14 mouse cellular contexts compared by ENCODE assay signal in the genomic region with DNA sequence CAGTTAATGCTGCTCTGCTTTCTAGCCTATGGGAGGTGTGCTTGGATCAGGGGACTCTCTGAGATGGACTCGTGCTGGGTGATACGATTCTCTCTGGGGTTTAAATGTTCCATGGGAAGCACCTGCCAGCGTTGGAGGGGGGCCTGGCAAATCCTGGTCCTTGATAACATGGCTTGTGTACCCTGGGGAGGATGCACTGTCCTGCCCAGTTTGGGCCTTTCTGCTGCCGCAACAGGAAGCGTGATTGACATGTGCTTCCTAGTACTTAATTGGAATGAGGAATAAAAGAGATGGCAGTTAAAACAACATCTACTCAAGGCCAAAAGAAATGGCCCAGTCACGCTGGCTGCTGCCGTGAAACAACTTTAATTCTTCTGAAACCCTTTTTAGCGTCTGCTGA.
A peak's percentile ranks its signal among the peaks of the same experiment; 100 is the strongest.
DNase-seq lines count a peak whose midpoint lies in the region; ATAC-seq and TF ChIP-seq lines count a peak whose summit lies in the region.
"Had no signal": no experiment of that assay in that cellular context is flagged by ENCODE, and none has a peak within 500 bp of the region (broad histone marks: within the 10 kb centered on the region; RNA-seq: fewer than 3 reads in every experiment).

No protein-coding gene starts in this region.

- TF ChIP-seq EP300 in stomach, postnatal 0 days (optimal IDR thresholded peaks at IDR 0.05) = no peak

- H3K27ac ChIP-seq in forebrain, embryonic 13.5 days = no peak overlapping the region
- no peak overlapping the region for H3K27ac ChIP-seq in forebrain, embryonic 16.5 days (ENCODE audit: low read length)
- H3K27ac ChIP-seq in kidney, embryonic 15.5 days = peak overlapping the region; percentile 82
- peak overlapping the region; percentile 44; the same call in 1 of the 2 replicates for H3K27ac ChIP-seq in stomach, embryonic 14.5 days (ENCODE audit: low read length)
- no peak overlapping the region for H3K27ac ChIP-seq in stomach, postnatal 0 days (replicated peaks)
- peak overlapping the region; percentile 19; the same call in 1 of the 2 replicates for H3K27ac ChIP-seq in stomach, embryonic 16.5 days (ENCODE audit: low read length)
- H3K27ac ChIP-seq: liver, embryonic 13.5 days had no signal

- H3K9me3 ChIP-seq in forebrain, embryonic 13.5 days (replicated peaks) = no peaks in the 10 kb centered on the region
- no peaks in the 10 kb centered on the region for H3K9me3 ChIP-seq in forebrain, embryonic 16.5 days (ENCODE audit: control insufficient read depth, low read length)
- H3K9me3 ChIP-seq in kidney, embryonic 15.5 days (replicated peaks) = no peaks in the 10 kb centered on the region
- no peaks in the 10 kb centered on the region for H3K9me3 ChIP-seq in stomach, embryonic 14.5 days (ENCODE audit: control insufficient read depth, low read depth, low read length)
- no peaks in the 10 kb centered on the region for H3K9me3 ChIP-seq in stomach, postnatal 0 days (ENCODE audit: control insufficient read depth, low read length)
- H3K9me3 ChIP-seq in stomach, embryonic 16.5 days (replicated peaks; ENCODE audit: control insufficient read depth, low read length) = no peaks in the 10 kb centered on the region
- H3K9me3 ChIP-seq: embryonic facial prominence, embryonic 12.5 days; liver, embryonic 13.5 days had no signal

- H3K36me3 ChIP-seq in forebrain, embryonic 13.5 days (ENCODE audit: poor library complexity, severe bottlenecking) = 0 out of 2 replicates have a peak, but pooled peaks cover 5% of the 10 kb centered on the region
- H3K36me3 ChIP-seq in forebrain, embryonic 16.5 days (ENCODE audit: control insufficient read depth, insufficient read depth) = no peaks in the 10 kb centered on the region
- H3K36me3 ChIP-seq in kidney, embryonic 15.5 days = peaks cover 16% of the 10 kb centered on the region
- H3K36me3 ChIP-seq in stomach, embryonic 14.5 days (ENCODE audit: control insufficient read depth, insufficient read depth, low read length) = no peaks in the 10 kb centered on the region
- H3K36me3 ChIP-seq in stomach, postnatal 0 days (ENCODE audit: control insufficient read depth, insufficient read depth, low read length) = no peaks in the 10 kb centered on the region
- no peaks in the 10 kb centered on the region for H3K36me3 ChIP-seq in stomach, embryonic 16.5 days (ENCODE audit: control insufficient read depth, insufficient read depth, low read length)
- H3K36me3 ChIP-seq: liver, embryonic 13.5 days had no signal

- peaks cover 46% of the 10 kb centered on the region for H3K4me1 ChIP-seq in forebrain, embryonic 13.5 days
- peaks cover 12% of the 10 kb centered on the region; the same call in 1 of the 2 replicates for H3K4me1 ChIP-seq in forebrain, embryonic 16.5 days (replicated peaks; ENCODE audit: control insufficient read depth, insufficient read depth, low read length)
- peaks cover 72% of the 10 kb centered on the region for H3K4me1 ChIP-seq in kidney, embryonic 15.5 days
- H3K4me1 ChIP-seq in stomach, embryonic 14.5 days (ENCODE audit: control insufficient read depth, insufficient read depth, low read length) = peaks cover 45% of the 10 kb centered on the region
- peaks cover 5% of the 10 kb centered on the region; the same call in 1 of the 2 replicates for H3K4me1 ChIP-seq in stomach, postnatal 0 days (replicated peaks; ENCODE audit: control insufficient read depth, insufficient read depth)
- H3K4me1 ChIP-seq in stomach, embryonic 16.5 days (ENCODE audit: control insufficient read depth, insufficient read depth, low read length) = peaks cover 32% of the 10 kb centered on the region

- no peak overlapping the region for H3K4me3 ChIP-seq in forebrain, embryonic 13.5 days
- no peak overlapping the region for H3K4me3 ChIP-seq in forebrain, embryonic 16.5 days (replicated peaks; ENCODE audit: low read length)
- H3K4me3 ChIP-seq in kidney, embryonic 15.5 days (replicated peaks) = no peak overlapping the region
- H3K4me3 ChIP-seq in stomach, embryonic 14.5 days (ENCODE audit: low read depth, low read length) = no peak overlapping the region
- H3K4me3 ChIP-seq in stomach, postnatal 0 days (ENCODE audit: low read depth, low read length) = no peak overlapping the region
- no peak overlapping the region for H3K4me3 ChIP-seq in stomach, embryonic 16.5 days (replicated peaks; ENCODE audit: low read length)
- H3K4me3 ChIP-seq: embryonic facial prominence, embryonic 12.5 days; liver, embryonic 13.5 days had no signal

- ATAC-seq in forebrain, embryonic 13.5 days = 0 out of 2 replicates have a peak, but pooled peaks have one; percentile 20
- ATAC-seq in forebrain, embryonic 16.5 days = no peak
- ATAC-seq in kidney, embryonic 15.5 days (replicated peaks; ENCODE audit: low FRiP score) = no peak
- ATAC-seq in stomach, embryonic 14.5 days (ENCODE audit: insufficient number of reproducible peaks, insufficient read depth, low FRiP score, low read depth) = no peak
- no peak for ATAC-seq in stomach, postnatal 0 days (ENCODE audit: low FRiP score, low TSS enrichment)
- no peak for ATAC-seq in stomach, embryonic 16.5 days (ENCODE audit: insufficient read depth, low FRiP score)

- H3K9ac ChIP-seq in forebrain, embryonic 13.5 days = no peak overlapping the region
- H3K9ac ChIP-seq in forebrain, embryonic 16.5 days (replicated peaks; ENCODE audit: low read depth, low read length) = no peak overlapping the region
- H3K9ac ChIP-seq in kidney, embryonic 15.5 days = no peak overlapping the region
- no peak overlapping the region for H3K9ac ChIP-seq in stomach, embryonic 14.5 days (replicated peaks; ENCODE audit: low read depth, low read length)
- H3K9ac ChIP-seq in stomach, postnatal 0 days (ENCODE audit: low read length) = no peak overlapping the region
- no peak overlapping the region for H3K9ac ChIP-seq in stomach, embryonic 16.5 days (ENCODE audit: low read length)
- H3K9ac ChIP-seq: embryonic facial prominence, embryonic 12.5 days; forebrain, postnatal 0 days; liver, embryonic 13.5 days had no signal

- no peak for TF ChIP-seq CTCF in stomach, postnatal 0 days (IDR thresholded peaks at IDR 0.05; ENCODE audit: low read depth)

- no peaks in the 10 kb centered on the region for H3K27me3 ChIP-seq in forebrain, embryonic 13.5 days
- H3K27me3 ChIP-seq in forebrain, embryonic 16.5 days (replicated peaks; ENCODE audit: control insufficient read depth, insufficient read depth, low read length) = no peaks in the 10 kb centered on the region
- no peaks in the 10 kb centered on the region for H3K27me3 ChIP-seq in kidney, embryonic 15.5 days
- no peaks in the 10 kb centered on the region for H3K27me3 ChIP-seq in stomach, embryonic 14.5 days (ENCODE audit: control insufficient read depth, insufficient read depth, low read length)
- H3K27me3 ChIP-seq in stomach, postnatal 0 days (ENCODE audit: control insufficient read depth, insufficient read depth, low read length) = no peaks in the 10 kb centered on the region
- no peaks in the 10 kb centered on the region for H3K27me3 ChIP-seq in stomach, embryonic 16.5 days (ENCODE audit: control insufficient read depth, insufficient read depth, low read length)
- H3K27me3 ChIP-seq: embryonic facial prominence, embryonic 12.5 days; liver, embryonic 13.5 days had no signal

- DNase-seq in kidney, postnatal 25 days = no peak
- no peak for DNase-seq in stomach, postnatal 0 days (ENCODE audit: low spot score)
- DNase-seq in right cerebral cortex, adult 2 months (ENCODE audit: low spot score in 2 of 2) = no peak
- DNase-seq: cerebellum, adult 18-20 months; forebrain, postnatal 0 days; layer of hippocampus, postnatal 36 days; liver, embryonic 13.5 days; thymus, postnatal 25 days had no signal

- no peak overlapping the region for H3K4me2 ChIP-seq in forebrain, embryonic 13.5 days
- no peak overlapping the region for H3K4me2 ChIP-seq in forebrain, embryonic 16.5 days (ENCODE audit: low read length)
- H3K4me2 ChIP-seq in kidney, embryonic 15.5 days = no peak overlapping the region
- no peak overlapping the region for H3K4me2 ChIP-seq in stomach, embryonic 14.5 days (replicated peaks; ENCODE audit: low read depth, low read length)
- no peak overlapping the region for H3K4me2 ChIP-seq in stomach, postnatal 0 days (replicated peaks; ENCODE audit: low read depth)
- H3K4me2 ChIP-seq in stomach, embryonic 16.5 days (ENCODE audit: low read depth, low read length) = no peak overlapping the region
- H3K4me2 ChIP-seq: embryonic facial prominence, embryonic 12.5 days; liver, embryonic 13.5 days had no signal

- 13% methylated on average over 8 of the region's 8 CpGs for WGBS in forebrain, embryonic 13.5 days
- 16% methylated on average over 8 of the region's 8 CpGs for WGBS in forebrain, embryonic 16.5 days
- 42% methylated on average over 8 of the region's 8 CpGs for WGBS in kidney, embryonic 15.5 days
- WGBS in stomach, embryonic 14.5 days = 58% methylated on average over 8 of the region's 8 CpGs
- 59% methylated on average over 8 of the region's 8 CpGs for WGBS in stomach, postnatal 0 days
- WGBS in stomach, embryonic 16.5 days = 50% methylated on average over 8 of the region's 8 CpGs

Comparison
In these comparisons a context has a peak if more than half of its experiments do, and no peak if none do; other contexts are left out.
1. H3K27ac ChIP-seq: peak in kidney, embryonic 15.5 days (single experiment), stomach, embryonic 14.5 days (single experiment) and stomach, embryonic 16.5 days (single experiment); none in forebrain, embryonic 13.5 days (single experiment), forebrain, embryonic 16.5 days (single experiment) and stomach, postnatal 0 days (single experiment).